ENCODE assay signal across 17 mouse cellular contexts in the genomic region with DNA sequence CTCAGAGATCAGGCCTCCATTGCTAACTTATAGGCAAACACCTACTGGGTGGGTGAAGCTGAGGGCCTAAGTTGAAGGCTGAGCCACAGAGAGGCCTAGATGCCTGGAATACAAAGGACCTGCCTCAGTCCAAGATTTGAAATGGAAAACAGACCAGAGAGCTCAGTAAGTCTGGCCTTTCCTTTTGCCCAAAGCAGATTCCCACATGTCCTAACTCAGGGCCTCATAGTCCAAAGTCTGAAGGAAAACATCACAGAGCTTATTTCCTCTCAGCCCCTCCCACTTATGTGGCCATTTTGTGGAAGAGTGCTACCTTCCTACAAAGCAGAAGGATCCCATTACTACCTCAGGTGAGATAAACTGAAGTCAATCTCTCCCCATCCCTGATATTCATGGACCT. TPM values are rescaled to one million over a fixed set of nuclear protein-coding genes. Genes with fewer than 3 reads are reported as not detected.
DNase-seq lines count a peak whose midpoint lies in the region; ATAC-seq and TF ChIP-seq lines count a peak whose summit lies in the region.
"Had no signal": no experiment of that assay in that cellular context is flagged by ENCODE, and none has a peak within 500 bp of the region (broad histone marks: within the 10 kb centered on the region; RNA-seq: fewer than 3 reads in every experiment).

No protein-coding gene starts in this region.

- no peak for DNase-seq in heart, postnatal 0 days (ENCODE audit: low spot score)
- DNase-seq in heart, embryonic 10.5 days (ENCODE audit: low spot score): no peak
- no peak for DNase-seq in kidney, postnatal 0 days (ENCODE audit: low spot score)
- DNase-seq in kidney, adult 18-20 months: no peak
- DNase-seq in midbrain, embryonic 11.5 days (ENCODE audit: low spot score, missing footprints): peak; percentile 54
- DNase-seq in layer of hippocampus, postnatal 14 days (ENCODE audit: low spot score in 2 of 2): no peak
- DNase-seq: adrenal gland, adult 2 months; adrenal gland, postnatal 36 days; cerebellum, adult 11 months; cerebellum, adult 8-10 months; cerebellum, postnatal 25 days; gastrocnemius, postnatal 14 days had no signal

- H3K9ac ChIP-seq in heart, postnatal 0 days (replicated peaks; ENCODE audit: low read depth, low read length): no peak overlapping the region
- H3K9ac ChIP-seq in kidney, postnatal 0 days (ENCODE audit: low read depth, low read length): no peak overlapping the region
- no peak overlapping the region for H3K9ac ChIP-seq in midbrain, embryonic 11.5 days (ENCODE audit: low read length)
- no peak overlapping the region for H3K9ac ChIP-seq in midbrain, embryonic 16.5 days (ENCODE audit: low read depth, low read length)
- no peak overlapping the region for H3K9ac ChIP-seq in intestine, postnatal 0 days (ENCODE audit: low read depth, low read length)
- H3K9ac ChIP-seq: embryonic facial prominence, embryonic 12.5 days; forebrain, embryonic 15.5 days; hindbrain, embryonic 15.5 days had no signal

- no peaks in the 10 kb centered on the region for H3K9me3 ChIP-seq in heart, postnatal 0 days (replicated peaks; ENCODE audit: control insufficient read depth, low read length)
- H3K9me3 ChIP-seq in heart, embryonic 10.5 days: no peaks in the 10 kb centered on the region
- no peaks in the 10 kb centered on the region for H3K9me3 ChIP-seq in kidney, postnatal 0 days (replicated peaks; ENCODE audit: low read length)
- H3K9me3 ChIP-seq in midbrain, embryonic 11.5 days (ENCODE audit: control insufficient read depth, low read length): no peaks in the 10 kb centered on the region
- no peaks in the 10 kb centered on the region for H3K9me3 ChIP-seq in midbrain, embryonic 16.5 days (replicated peaks; ENCODE audit: control insufficient read depth, low read length, poor library complexity, severe bottlenecking)
- H3K9me3 ChIP-seq in intestine, postnatal 0 days (ENCODE audit: control insufficient read depth): no peaks in the 10 kb centered on the region
- H3K9me3 ChIP-seq: embryonic facial prominence, embryonic 12.5 days; forebrain, embryonic 15.5 days; hindbrain, embryonic 15.5 days had no signal

- H3K4me1 ChIP-seq in heart, postnatal 0 days (ENCODE audit: control insufficient read depth, insufficient read depth): peaks cover 15% of the 10 kb centered on the region
- H3K4me1 ChIP-seq in heart, embryonic 10.5 days: peaks cover 17% of the 10 kb centered on the region
- H3K4me1 ChIP-seq in kidney, postnatal 0 days (replicated peaks; ENCODE audit: insufficient read depth, low read length): no peaks in the 10 kb centered on the region
- H3K4me1 ChIP-seq in midbrain, embryonic 11.5 days (ENCODE audit: control insufficient read depth, insufficient read depth, low read length): no peaks in the 10 kb centered on the region
- peaks cover 2% of the 10 kb centered on the region; the same call in 1 of the 2 replicates for H3K4me1 ChIP-seq in midbrain, embryonic 16.5 days (ENCODE audit: control insufficient read depth, insufficient read depth, low read length)
- no peaks in the 10 kb centered on the region for H3K4me1 ChIP-seq in intestine, postnatal 0 days (replicated peaks; ENCODE audit: control insufficient read depth, insufficient read depth, low read length)

- ATAC-seq in heart, postnatal 0 days (ENCODE audit: insufficient read depth, low read depth): no peak
- no peak for ATAC-seq in kidney, postnatal 0 days (replicated peaks; ENCODE audit: low FRiP score, low read depth)
- ATAC-seq in midbrain, embryonic 11.5 days (ENCODE audit: low FRiP score): no peak
- no peak for ATAC-seq in midbrain, embryonic 16.5 days
- ATAC-seq in intestine, postnatal 0 days: peak; percentile 56; the same call in 1 of the 2 replicates
- ATAC-seq: forebrain, embryonic 15.5 days had no signal

- H3K27me3 ChIP-seq in heart, postnatal 0 days (ENCODE audit: control insufficient read depth, insufficient read depth, low read length): no peaks in the 10 kb centered on the region
- no peaks in the 10 kb centered on the region for H3K27me3 ChIP-seq in heart, embryonic 10.5 days (ENCODE audit: insufficient read depth, poor library complexity, severe bottlenecking)
- H3K27me3 ChIP-seq in kidney, postnatal 0 days (ENCODE audit: insufficient read depth, low read length): no peaks in the 10 kb centered on the region
- no peaks in the 10 kb centered on the region for H3K27me3 ChIP-seq in midbrain, embryonic 11.5 days (ENCODE audit: control insufficient read depth, insufficient read depth, low read length)
- no peaks in the 10 kb centered on the region for H3K27me3 ChIP-seq in midbrain, embryonic 16.5 days (ENCODE audit: control insufficient read depth, insufficient read depth, low read depth, low read length)
- no peaks in the 10 kb centered on the region for H3K27me3 ChIP-seq in intestine, postnatal 0 days (replicated peaks; ENCODE audit: control insufficient read depth, insufficient read depth, low read length)
- H3K27me3 ChIP-seq: embryonic facial prominence, embryonic 12.5 days; forebrain, embryonic 15.5 days; hindbrain, embryonic 15.5 days had no signal

- no peak for TF ChIP-seq CTCF in heart, postnatal 0 days (IDR thresholded peaks at IDR 0.05; ENCODE audit: low read depth)
- TF ChIP-seq CTCF in kidney, postnatal 0 days (IDR thresholded peaks at IDR 0.05; ENCODE audit: low read depth): no peak
- no peak for TF ChIP-seq CTCF in intestine, postnatal 0 days (IDR thresholded peaks at IDR 0.05; ENCODE audit: low read depth)

- H3K27ac ChIP-seq in heart, postnatal 0 days (ENCODE audit: low read depth): peak overlapping the region; percentile 72
- no peak overlapping the region for H3K27ac ChIP-seq in heart, embryonic 10.5 days
- H3K27ac ChIP-seq in kidney, postnatal 0 days: peak overlapping the region; percentile 37; the same call in 1 of the 2 replicates
- H3K27ac ChIP-seq in midbrain, embryonic 11.5 days (ENCODE audit: low read depth, low read length): no peak overlapping the region
- H3K27ac ChIP-seq in midbrain, embryonic 16.5 days (ENCODE audit: low read length): no peak overlapping the region
- H3K27ac ChIP-seq in intestine, postnatal 0 days (ENCODE audit: low read depth, low read length): peak overlapping the region; percentile 2; the same call in 1 of the 2 replicates
- H3K27ac ChIP-seq: embryonic facial prominence, embryonic 12.5 days; forebrain, embryonic 15.5 days; hindbrain, embryonic 15.5 days had no signal

- no peak for TF ChIP-seq EP300 in heart, postnatal 0 days (IDR thresholded peaks at IDR 0.05; ENCODE audit: low read depth)

- H3K4me2 ChIP-seq in heart, postnatal 0 days (ENCODE audit: low read depth, low read length): no peak overlapping the region
- no peak overlapping the region for H3K4me2 ChIP-seq in kidney, postnatal 0 days (ENCODE audit: low read length)
- H3K4me2 ChIP-seq in midbrain, embryonic 11.5 days: no peak overlapping the region
- no peak overlapping the region for H3K4me2 ChIP-seq in midbrain, embryonic 16.5 days (ENCODE audit: low read length)
- no peak overlapping the region for H3K4me2 ChIP-seq in intestine, postnatal 0 days (replicated peaks; ENCODE audit: low read depth)
- H3K4me2 ChIP-seq: embryonic facial prominence, embryonic 12.5 days; forebrain, embryonic 15.5 days; hindbrain, embryonic 15.5 days had no signal

- peaks cover 82% of the 10 kb centered on the region for H3K36me3 ChIP-seq in heart, postnatal 0 days (replicated peaks; ENCODE audit: control insufficient read depth, insufficient read depth, low read length)
- H3K36me3 ChIP-seq in heart, embryonic 10.5 days: peaks cover 87% of the 10 kb centered on the region
- H3K36me3 ChIP-seq in kidney, postnatal 0 days (ENCODE audit: insufficient read depth, low read length): peaks cover 51% of the 10 kb centered on the region
- H3K36me3 ChIP-seq in midbrain, embryonic 11.5 days (ENCODE audit: control insufficient read depth, insufficient read depth, low read length): no peaks in the 10 kb centered on the region
- H3K36me3 ChIP-seq in midbrain, embryonic 16.5 days (ENCODE audit: control insufficient read depth, insufficient read depth, low read length): no peaks in the 10 kb centered on the region
- peaks cover 83% of the 10 kb centered on the region for H3K36me3 ChIP-seq in intestine, postnatal 0 days (ENCODE audit: control insufficient read depth, insufficient read depth)
- H3K36me3 ChIP-seq: forebrain, embryonic 15.5 days; hindbrain, embryonic 15.5 days had no signal

- no peak overlapping the region for H3K4me3 ChIP-seq in heart, postnatal 0 days (ENCODE audit: low read depth, low read length)
- H3K4me3 ChIP-seq in heart, embryonic 10.5 days: no peak overlapping the region
- H3K4me3 ChIP-seq in kidney, postnatal 0 days (replicated peaks; ENCODE audit: low read depth, low read length): no peak overlapping the region
- no peak overlapping the region for H3K4me3 ChIP-seq in midbrain, embryonic 11.5 days (ENCODE audit: low read depth, low read length)
- no peak overlapping the region for H3K4me3 ChIP-seq in midbrain, embryonic 16.5 days (ENCODE audit: low read depth, low read length)
- no peak overlapping the region for H3K4me3 ChIP-seq in intestine, postnatal 0 days (ENCODE audit: low read depth, low read length)
- H3K4me3 ChIP-seq: embryonic facial prominence, embryonic 12.5 days; forebrain, embryonic 15.5 days; hindbrain, embryonic 15.5 days had no signal

RNA-seq across cellular contexts. Expression of a gene that starts 22.0 kb away (rescaled TPM):
- total RNA-seq in heart, postnatal 0 days (2014; rRNA removed; ENCODE audit: low replicate concordance): 267 and 380 TPM in 2 replicates
- polyA plus RNA-seq in heart, postnatal 0 days (2015; fragmentation: Nextera tagmentation; extraction: Ambion mirVana): 66.4 and 68.8 TPM in 2 replicates
- polyA plus RNA-seq in heart, embryonic 10.5 days (2016; fragmentation: Nextera tagmentation; extraction: Ambion mirVana): 91.3 and 105 TPM in 2 replicates
- 156 and 166 TPM in 2 replicates for polyA plus RNA-seq in kidney, postnatal 0 days (2015; fragmentation: Nextera tagmentation; extraction: Ambion mirVana)
- 116 and 127 TPM in 2 replicates for polyA plus RNA-seq in midbrain, embryonic 11.5 days (2014; fragmentation: Nextera tagmentation; extraction: Ambion mirVana)
- 73.6 and 75.9 TPM in 2 replicates for polyA plus RNA-seq in midbrain, embryonic 16.5 days (2015; fragmentation: Nextera tagmentation; extraction: Ambion mirVana)
- polyA plus RNA-seq in intestine, postnatal 0 days (2015; fragmentation: Nextera tagmentation; extraction: Ambion mirVana): 81.0 and 95.7 TPM in 2 replicates
- total RNA-seq in layer of hippocampus, postnatal 14 days (2021): 100 to 1,000 TPM; 121 to 135 TPM

RNA-seq across cellular contexts. Expression of a gene that starts 33.0 kb away (rescaled TPM):
- total RNA-seq in heart, postnatal 0 days (2014; rRNA removed; ENCODE audit: low replicate concordance): 0.08 TPM in 1 of 2 replicates, not detected in the other
- not detected in 2 replicates for polyA plus RNA-seq in heart, postnatal 0 days (2015; fragmentation: Nextera tagmentation; extraction: Ambion mirVana)
- 0.08 TPM in 1 of 2 replicates, not detected in the other for polyA plus RNA-seq in heart, embryonic 10.5 days (2016; fragmentation: Nextera tagmentation; extraction: Ambion mirVana)
- polyA plus RNA-seq in kidney, postnatal 0 days (2015; fragmentation: Nextera tagmentation; extraction: Ambion mirVana): 0.05 TPM in 1 of 2 replicates, not detected in the other
- polyA plus RNA-seq in midbrain, embryonic 11.5 days (2014; fragmentation: Nextera tagmentation; extraction: Ambion mirVana): 0.29 and 0.40 TPM in 2 replicates
- polyA plus RNA-seq in midbrain, embryonic 16.5 days (2015; fragmentation: Nextera tagmentation; extraction: Ambion mirVana): 1.6 and 1.7 TPM in 2 replicates
- 0.01 and 0.05 TPM in 2 replicates for polyA plus RNA-seq in intestine, postnatal 0 days (2015; fragmentation: Nextera tagmentation; extraction: Ambion mirVana)
- total RNA-seq in layer of hippocampus, postnatal 14 days (2021): 1 to 10 TPM; 2.8 to 4.9 TPM

Comparison
In these comparisons a context has a peak if more than half of its experiments do, and no peak if none do; other contexts are left out.
1. H3K27ac ChIP-seq: peak in heart, postnatal 0 days (single experiment), kidney, postnatal 0 days (single experiment) and intestine, postnatal 0 days (single experiment); none in heart, embryonic 10.5 days (single experiment), midbrain, embryonic 11.5 days (single experiment) and midbrain, embryonic 16.5 days (single experiment).